Mouse (Mus musculus): ENCODE measurements around the gene Sec1.

DNA sequence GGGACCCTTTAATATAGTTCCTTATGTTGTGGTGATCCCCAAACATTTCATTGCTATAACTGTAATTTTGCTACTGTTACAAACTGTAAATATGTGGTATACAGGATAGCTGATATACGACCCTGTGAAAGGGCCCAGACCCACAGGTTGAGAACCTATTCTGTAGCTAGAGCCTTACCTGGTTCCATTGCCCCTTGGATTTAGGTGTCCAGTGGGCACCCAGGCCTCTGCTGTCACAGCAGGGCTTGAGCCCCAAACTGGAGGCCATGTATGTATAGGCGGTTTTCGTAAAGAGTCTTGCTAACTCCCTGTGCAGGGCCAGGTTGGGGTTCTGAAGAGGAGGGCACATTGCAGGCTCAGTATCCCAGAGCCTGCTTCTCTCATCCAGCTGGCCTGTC lies 22.3 kb upstream of the Sec1 start:
- TF ChIP-seq CTCF (IDR thresholded peaks at IDR 0.05; ENCODE audit: low read depth) (no peak), EP300 (IDR thresholded peaks at IDR 0.05; ENCODE audit: low read depth) (no peak)
